Mouse (Mus musculus) urinary bladder, postnatal 36 days (tissue): ENCODE data around the gene Vmn1r68.

Source experiments
- DNase-seq, 2 experiments: peaks; one replicate each; pipeline ENCODE4 v3.0.0; 2022; ENCODE audit warnings: low spot score in 2 of 2, mixed read lengths in 1 of 2

The Vmn1r68 gene

DNA sequence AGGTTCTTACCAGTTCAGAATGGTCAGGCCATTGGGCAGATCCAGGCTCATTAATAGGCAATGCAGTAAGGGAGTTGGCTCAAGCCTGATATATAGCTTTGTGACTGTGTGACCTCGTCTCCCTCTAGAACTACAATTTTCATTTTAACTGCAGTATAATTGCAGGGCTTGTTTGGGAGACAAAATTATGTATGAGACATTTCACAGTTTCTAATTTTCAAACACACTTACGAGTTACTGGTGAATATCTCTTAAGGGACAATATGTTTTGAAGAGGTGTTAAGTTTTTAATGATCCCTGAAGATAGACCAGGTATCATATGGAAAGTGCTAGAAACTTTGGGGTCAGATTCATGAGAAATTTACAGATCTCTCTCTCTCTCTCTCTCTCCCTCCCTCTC is at the start of gene Vmn1r68:
Gene Vmn1r68 (minus strand): TSS at position 101 of the 400 bp plus-strand sequence.
- no peak for DNase-seq

DNA sequence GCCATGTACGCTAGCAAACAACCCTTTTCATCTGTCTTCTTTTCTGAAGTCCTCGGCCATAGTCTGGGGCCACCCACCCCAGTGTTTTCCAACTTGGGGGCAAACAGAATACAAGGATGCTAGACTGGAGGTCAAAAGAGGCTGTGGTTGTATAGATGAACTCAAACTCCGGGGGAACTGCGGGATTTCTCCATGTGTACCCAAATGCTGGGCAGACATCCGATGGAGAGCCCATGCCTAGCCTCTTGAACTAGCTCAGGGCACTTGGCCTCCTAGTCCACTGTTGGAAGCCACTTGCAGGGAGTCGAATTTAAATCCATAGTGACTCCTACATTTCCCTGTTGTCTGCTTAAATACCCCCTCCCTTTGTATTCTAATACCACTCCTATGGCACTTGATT is 62.7 kb downstream of the Vmn1r68 start:
- no peak for DNase-seq

DNA sequence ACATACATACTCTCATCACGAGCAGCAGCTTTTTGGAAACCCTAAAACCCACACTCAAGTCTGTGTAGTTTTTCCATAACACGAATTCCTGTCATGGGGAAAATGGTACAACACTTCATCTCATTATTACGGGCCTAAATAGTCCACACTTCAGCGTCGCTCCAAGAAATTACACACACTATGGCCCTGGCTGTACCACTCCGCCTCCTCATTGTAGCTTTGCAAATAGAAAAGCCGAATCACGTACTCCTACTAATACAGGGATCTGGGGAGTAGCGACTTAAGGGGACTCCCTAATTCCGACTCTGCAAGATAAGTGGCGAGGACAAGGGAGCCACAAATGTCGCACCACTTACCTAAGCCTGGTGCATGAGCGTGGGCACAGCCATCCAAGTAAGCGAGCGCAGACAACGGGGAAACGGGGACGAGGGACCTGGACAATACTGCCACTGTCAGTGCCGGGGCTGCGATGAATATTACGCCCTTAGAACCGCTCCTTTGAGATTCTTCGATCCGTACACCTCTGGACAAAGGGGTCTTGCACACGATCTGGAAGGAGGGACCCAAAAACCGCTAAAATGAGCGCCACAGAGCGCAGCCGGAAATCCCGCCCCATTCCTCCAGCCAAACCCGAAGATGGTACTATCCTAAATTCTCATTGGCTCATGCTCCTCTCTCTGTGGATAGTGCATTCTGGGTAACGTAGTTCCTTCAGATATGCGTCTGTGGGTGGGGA is 63.3 kb downstream of the Vmn1r68 start, which contains the start of gene Zik1:
Gene Zik1 (minus strand): TSS at position 609 of the 736 bp plus-strand sequence.
- peak; percentile 26 to 37 for DNase-seq

DNA sequence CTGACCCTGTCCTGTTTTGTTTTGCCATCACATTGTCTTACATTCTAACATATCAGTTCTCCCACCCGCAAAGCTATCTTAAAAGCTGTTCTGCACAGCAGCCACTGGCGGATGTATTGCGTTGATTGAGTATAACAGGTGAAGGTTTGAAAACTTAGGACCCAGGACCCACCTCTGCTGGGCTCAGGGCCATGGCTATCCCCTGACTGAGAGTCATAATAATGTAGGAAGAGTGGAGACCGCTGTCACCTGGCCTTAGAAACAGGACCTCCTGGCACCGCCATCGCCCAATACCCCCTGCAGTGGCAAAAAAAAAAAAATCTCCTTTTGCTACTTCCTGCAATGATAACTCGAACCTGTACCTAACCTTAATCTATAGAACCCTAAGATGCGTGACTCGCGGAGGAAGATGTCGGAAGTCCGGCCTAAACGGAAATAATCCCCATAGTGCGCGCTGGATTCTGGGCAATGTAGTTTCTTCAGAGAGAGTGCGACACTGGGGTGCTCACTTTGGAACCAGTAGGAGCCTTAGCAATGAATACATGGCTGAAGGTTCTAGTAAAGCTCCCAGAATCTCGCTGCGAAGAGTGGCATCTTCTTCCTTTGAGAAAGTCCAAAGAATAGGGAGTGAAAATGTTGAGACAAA is 77.6 kb downstream of the Vmn1r68 start:
- no peak for DNase-seq

DNA sequence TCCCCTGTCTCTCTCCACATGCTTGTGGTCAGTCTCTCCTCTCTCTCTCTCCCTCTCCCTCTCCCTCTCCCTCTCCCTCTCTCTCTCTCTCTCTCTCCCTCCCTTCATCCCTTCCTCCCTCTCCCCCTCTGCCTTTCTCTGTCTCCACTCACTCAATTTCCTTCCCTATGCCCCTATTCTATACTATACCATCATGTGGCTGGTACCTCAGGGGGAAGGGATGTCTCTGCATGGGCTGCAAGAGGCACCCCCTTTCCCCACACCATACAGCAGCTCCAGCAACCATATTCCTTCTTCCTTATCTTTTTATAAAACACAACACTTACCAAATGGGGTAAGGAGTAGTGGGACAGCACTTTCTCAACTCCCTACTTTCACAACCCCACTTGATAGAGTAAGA is 78.5 kb downstream of the Vmn1r68 start:
- DNase-seq, result no peak

DNA sequence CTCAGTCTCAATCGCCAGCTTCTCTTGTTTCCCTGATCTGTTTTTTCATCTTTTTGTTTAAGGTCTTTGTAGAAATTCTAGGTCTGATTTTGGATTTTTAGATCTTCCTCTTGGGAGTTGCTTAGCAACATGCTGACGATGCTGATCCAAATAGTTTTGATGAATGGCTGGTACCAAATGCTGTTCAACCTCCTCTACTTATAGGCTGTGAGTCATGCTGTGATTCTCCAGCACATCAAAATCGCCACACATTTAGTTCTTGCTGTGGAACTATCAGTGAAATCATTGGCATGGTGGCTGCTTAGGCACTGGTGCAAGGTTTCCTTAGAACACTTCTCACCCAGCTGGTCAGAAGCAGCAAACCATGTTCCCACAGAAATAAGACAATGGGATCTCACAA is 100.1 kb downstream of the Vmn1r68 start:
- no peak for DNase-seq
